Mouse (Mus musculus): ENCODE results near the gene Lrrfip2.
A peak's percentile ranks its signal among the peaks of the same experiment; 100 is the strongest.

The Lrrfip2 gene

GRCm38 (mm10) chr9:111161213-111161612, 43.8 kb downstream of the Lrrfip2 start:
- DNase-seq (ENCODE audit: low read depth, low spot score), result no peak

DNA sequence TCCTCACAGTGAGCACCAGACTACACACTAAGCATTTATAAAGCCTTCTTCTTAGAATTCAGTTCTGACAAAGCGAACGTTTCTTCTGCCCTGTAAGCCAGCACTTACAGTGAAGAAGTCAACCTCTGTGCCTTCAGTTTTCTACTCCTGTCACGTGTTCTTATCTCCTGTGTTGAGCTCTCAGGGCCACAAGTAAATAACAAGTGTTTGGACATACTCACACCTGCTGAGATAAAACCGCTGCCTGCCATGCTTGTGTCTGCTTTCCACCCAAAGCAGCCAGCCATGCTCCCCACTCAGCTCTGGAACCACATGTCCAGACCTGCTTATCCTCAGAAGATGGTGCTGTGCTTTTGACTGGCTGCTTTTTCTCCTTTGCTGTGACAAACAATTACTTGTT, 49.2 kb downstream of the Lrrfip2 start:
- no peak for DNase-seq (ENCODE audit: low read depth, low spot score)

- DNase-seq (ENCODE audit: low read depth, low spot score), result no peak
Observed at GRCm38 (mm10) chr9:111170430-111170829, 53.0 kb downstream of the Lrrfip2 start.

- no peak for DNase-seq (ENCODE audit: low read depth, low spot score)
Observed at GRCm38 (mm10) chr9:111174071-111174470, 56.7 kb downstream of the Lrrfip2 start.

GRCm38 (mm10) chr9:111178971-111179370, 61.6 kb downstream of the Lrrfip2 start:
- DNase-seq (ENCODE audit: low read depth, low spot score), result no peak

GRCm38 (mm10) chr9:111182176-111182575, 64.8 kb downstream of the Lrrfip2 start:
- no peak for DNase-seq (ENCODE audit: low read depth, low spot score)

- DNase-seq (ENCODE audit: low read depth, low spot score), result no peak
Observed at GRCm38 (mm10) chr9:111184929-111185328, 67.5 kb downstream of the Lrrfip2 start.

- no peak for DNase-seq (ENCODE audit: low read depth, low spot score)
Observed at GRCm38 (mm10) chr9:111186861-111187260, 69.5 kb downstream of the Lrrfip2 start.

- DNase-seq (ENCODE audit: low read depth, low spot score), result no peak
Observed at GRCm38 (mm10) chr9:111188731-111189130, 71.3 kb downstream of the Lrrfip2 start.

GRCm38 (mm10) chr9:111193211-111193610, 75.8 kb downstream of the Lrrfip2 start:
- no peak for DNase-seq (ENCODE audit: low read depth, low spot score)

DNA sequence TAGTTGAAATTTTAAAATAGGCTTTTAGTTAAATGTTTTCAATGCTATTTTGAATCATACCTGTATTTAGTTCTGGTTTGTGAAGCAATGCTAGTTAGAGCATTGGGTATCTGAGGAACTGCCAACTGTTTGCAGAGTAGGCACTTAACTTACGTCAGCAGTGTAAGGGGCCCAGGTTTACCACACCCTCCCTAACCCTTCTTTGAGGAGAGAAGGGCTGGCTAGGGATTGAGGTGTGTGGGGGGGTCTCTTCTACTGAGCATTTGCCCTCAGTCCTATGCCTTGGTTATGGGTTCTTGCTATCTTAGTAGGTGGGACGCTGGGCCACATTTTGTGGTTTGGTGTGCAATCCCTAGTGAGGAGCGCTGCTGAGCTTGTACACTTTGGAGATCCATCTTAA, 79.7 kb downstream of the Lrrfip2 start:
- no peak for DNase-seq (ENCODE audit: low read depth, low spot score)

DNA sequence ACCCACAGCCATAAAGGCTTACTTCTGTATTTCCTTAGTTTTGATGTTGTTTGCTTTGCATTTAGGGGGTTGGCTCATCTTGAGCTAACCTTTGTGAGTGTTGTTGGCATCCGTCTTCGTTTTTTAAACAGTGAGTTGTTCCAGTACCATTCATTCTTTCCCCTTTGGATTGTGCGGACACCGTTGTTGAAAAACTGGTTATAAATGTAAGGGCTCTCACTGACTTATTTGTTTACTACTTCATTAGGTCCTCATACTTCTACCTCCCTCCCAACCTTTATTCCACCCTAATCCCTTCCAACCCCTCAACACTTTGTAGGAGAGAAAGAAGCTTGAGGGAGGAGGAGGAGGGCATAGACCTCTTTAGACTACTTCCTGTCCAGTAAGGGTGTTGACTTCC, 80.3 kb downstream of the Lrrfip2 start:
- DNase-seq (ENCODE audit: low read depth, low spot score), result no peak

GRCm38 (mm10) chr9:111198332-111198731, 80.9 kb downstream of the Lrrfip2 start:
- no peak for DNase-seq (ENCODE audit: low read depth, low spot score)

- no peak for DNase-seq (ENCODE audit: low read depth, low spot score)
Observed at GRCm38 (mm10) chr9:111200208-111200607, 82.8 kb downstream of the Lrrfip2 start.

GRCm38 (mm10) chr9:111204601-111205375, 87.4 kb downstream of the Lrrfip2 start:
- no peak for DNase-seq (ENCODE audit: low read depth, low spot score)

DNA sequence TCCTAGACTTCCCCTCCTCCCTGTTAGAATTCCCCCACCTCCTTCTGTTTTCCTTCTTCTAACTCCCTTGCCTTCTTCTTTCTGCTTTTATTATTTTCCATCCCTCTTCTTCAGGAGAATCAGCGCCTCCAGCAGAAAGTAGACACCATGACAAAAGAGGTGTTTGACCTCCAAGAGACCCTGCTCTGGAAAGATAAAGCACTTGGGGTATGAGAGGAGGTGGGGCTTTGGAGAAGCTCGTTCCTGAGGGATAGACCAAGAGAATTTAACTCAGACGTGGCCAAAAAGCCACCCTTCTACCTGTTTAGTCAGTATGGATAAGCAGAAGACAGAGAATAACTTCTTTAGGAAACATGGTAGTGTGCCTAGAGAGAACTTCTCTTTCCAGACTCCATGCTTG, 90.3 kb downstream of the Lrrfip2 start:
- DNase-seq (ENCODE audit: low read depth, low spot score), result no peak

- DNase-seq (ENCODE audit: low read depth, low spot score), result no peak
Observed at GRCm38 (mm10) chr9:111208185-111208584, 90.8 kb downstream of the Lrrfip2 start.

DNA sequence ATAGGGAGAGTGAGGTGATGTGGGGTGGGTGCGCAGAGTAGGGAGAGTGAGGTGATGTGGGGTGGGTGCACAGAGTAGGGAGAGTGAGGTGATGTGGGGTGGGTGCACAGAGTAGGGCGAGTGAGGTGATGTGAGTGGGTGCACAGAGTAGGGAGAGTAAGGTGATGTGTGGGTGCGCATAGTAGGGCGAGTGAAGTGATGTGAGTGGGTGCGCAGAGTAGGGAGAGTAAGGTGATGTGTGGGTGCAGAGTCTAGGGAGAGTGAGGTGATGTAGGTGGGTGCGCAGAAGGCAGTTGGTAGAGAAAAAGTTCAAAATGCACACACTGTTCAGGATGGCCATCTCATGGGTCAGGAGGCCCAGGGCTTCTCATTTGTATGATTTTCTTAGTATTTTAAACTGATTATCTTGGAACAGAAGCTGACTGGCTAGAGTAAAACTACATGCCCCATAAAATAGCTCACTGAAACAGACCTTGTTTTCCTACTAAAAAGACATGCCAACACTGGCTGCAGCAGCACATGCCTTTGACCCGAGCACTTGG, 91.8 kb downstream of the Lrrfip2 start:
- DNase-seq (ENCODE audit: low read depth, low spot score), result no peak

GRCm38 (mm10) chr9:111210412-111210811, 93.0 kb downstream of the Lrrfip2 start:
- DNase-seq (ENCODE audit: low read depth, low spot score), result no peak

DNA sequence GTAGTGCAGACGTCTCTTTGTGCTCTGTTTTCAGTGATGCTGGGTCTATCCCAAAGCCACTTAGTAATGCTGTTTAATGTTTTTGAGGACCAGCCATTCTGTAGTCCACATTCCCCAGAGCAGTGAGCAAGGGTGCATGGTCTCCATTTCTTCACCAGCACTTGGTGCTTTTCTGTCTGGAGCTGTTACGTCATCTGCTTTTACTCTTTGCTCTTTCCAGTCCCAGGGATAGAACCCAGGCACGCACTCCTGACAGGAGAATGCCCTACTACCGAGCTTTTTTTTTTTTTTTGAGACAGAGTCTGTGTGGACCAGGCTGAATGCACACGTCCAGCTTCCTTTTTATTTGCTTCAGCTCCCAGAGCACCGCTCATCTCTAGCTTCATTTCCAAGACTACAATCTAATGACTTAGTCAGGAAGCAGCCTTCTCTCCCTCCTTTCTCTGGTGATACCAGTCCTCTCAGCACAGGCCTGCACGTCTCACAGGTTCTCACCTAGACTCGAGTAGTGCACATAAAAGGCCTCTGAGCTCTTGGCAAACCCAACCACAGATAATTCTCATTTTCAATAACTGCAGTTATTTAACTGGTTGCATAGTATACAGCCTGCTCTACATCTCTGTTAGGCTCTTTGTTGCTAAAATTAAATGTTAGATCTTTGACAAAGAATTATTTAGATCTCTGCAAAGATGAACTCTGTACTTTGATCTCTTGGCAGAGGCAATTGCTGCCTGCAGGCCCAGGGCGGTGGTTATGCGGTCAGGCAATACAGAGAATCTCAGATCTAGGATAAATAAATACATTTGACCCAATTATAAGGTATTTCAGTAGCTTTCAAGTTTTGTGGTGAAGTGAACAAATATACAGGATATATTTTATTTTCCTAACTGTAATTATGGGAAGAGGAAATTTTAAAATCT, 94.0 kb downstream of the Lrrfip2 start:
- DNase-seq (ENCODE audit: low read depth, low spot score), result no peak

GRCm38 (mm10) chr9:111213501-111213900, 96.1 kb downstream of the Lrrfip2 start:
- DNase-seq (ENCODE audit: low read depth, low spot score), result peak; percentile 26

- DNase-seq (ENCODE audit: low read depth, low spot score), result peak; percentile 29
Observed at GRCm38 (mm10) chr9:111216424-111216823, 99.0 kb downstream of the Lrrfip2 start.
